Mouse (Mus musculus): Measurements from ENCODE around the gene Nsrp1.

Gene Nsrp1

GRCm38 (mm10) chr11:76995966-76996672 is 82.1 kb downstream of the Nsrp1 start:
- no peak for ATAC-seq (ENCODE audit: insufficient number of reproducible peaks, low FRiP score, low TSS enrichment)
